Mouse (Mus musculus): ENCODE results near the gene Ensa. TPM values are rescaled to one million over a fixed set of nuclear protein-coding genes. Genes with fewer than 3 reads are reported as not detected.
"Not testable (repeated sequence)": the region's sequence is repeated elsewhere in the genome, so short reads cannot be mapped to it uniquely, and the experiment has no call there.

Gene Ensa
- total and polyA plus RNA-seq, 3 experiments, result 9.0 to 104 (median 82.5) TPM

DNA sequence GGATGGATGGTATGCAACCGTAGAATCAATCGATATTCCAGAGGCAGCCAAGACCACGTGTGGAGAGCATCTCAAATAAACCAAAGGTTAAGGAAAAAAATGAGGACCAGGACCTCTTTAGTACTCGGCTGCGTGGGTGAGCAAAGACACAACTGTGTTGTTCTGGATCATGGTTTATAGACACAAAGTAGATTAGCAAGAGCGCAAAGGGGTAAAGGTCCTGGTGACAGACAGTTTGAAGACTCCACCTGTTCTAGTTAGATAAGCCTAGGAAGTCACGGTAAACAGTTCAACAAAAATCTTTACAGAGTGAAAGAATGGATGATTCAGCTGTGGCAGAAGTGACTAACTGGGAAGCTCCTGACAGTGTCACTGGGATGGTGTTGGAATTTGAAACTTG, 18.3 kb downstream of the Ensa start:
- DNase-seq, result no peak

DNA sequence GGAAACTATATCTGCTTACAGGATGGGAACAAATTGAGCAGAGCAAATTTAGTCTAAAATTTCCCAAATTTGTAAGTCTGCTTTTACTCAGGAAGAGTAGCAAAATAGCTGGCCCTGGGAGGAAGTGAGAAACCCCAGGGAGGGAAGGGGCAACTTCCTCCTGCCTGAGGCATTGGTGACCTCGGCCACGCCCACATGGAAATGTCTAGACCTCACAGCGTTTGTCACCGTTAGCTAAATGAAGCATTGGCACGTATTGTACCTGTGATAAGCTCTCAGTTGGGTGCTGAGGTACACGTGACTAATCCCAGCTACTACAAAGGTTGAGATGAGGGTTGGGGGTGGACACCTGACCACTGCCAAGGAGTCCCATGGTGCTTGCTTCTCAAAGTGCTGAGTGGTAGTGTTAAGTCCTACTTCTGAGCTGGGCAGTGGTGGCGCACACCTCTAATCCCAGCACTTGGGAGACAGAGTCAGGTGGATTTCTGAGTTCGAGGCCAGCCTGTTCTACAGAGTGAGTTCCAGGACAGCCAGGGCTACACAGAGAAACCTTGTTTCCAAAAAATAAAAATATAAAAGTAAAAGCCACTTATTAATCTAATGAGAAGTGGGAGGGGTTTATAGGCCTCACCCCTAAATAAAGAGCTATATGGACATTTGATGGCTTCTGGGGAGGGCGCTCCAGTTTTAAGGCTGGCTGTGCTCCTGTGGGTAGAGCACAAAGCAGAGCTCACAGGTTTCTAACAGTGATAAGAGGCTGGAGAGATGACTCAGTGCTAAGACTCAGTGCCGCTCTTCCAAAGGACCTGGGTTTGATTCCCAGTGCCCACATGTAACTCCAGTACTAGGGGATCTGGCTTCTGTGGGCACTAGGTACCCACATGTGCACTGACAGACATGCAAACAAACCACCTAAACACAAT, 20.8 kb downstream of the Ensa start:
- DNase-seq, result no peak

DNA sequence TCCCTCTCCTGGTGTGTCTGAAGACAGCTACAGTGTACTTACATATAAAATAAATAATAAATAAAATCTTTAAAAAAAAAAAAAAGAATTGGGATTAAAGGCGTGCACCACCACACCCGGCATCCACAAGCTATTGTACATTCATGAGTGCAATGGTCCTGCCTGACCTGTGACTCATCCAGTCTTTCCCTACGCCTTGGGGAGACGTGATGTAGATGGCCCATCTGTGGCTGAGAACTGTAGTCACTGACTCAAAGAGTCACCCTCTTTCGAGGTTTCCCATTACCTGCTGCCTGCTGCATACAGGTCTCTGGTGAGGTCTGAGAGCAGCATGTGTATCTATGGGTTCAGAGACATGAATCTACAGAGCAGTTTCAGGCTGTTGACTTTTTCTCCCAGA, 23.2 kb downstream of the Ensa start:
- no peak for DNase-seq

DNA sequence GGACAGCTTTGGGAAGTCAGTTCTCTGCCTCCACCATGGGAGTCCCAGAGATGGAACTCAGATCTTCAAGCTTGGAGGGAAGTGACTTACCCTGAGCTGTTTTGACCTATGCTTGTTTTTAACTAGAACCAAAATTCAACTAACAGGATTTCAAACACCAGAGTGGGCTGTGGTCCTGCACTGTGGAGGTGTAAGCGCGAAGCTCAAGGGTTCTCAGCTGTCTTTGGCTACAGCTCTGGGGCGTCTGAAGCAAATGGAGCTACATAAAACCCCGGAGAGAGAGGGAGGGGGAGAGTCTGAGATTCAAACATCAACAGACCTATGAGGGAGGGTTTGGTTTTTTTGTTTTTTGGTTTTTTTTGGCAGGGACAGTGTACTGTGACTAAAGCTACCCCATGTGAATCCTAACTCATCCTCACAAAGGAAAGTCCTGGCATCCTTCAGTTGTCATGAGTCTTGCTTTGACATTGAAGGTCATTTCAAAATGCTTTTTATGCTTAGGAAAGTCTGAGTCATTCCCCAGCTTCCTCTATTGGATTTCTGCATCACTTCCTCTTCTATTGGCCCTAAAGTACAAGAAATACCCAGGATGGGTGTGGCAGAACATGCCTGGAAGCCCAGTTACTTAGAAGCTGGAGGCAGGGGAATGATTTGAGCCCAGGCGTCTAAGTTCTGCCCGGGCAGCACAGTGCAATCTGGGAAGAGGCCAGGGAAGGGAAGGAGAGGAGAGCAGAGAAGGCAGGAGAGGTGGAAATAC, 25.7 kb downstream of the Ensa start:
- peak; percentile 74 for DNase-seq

DNA sequence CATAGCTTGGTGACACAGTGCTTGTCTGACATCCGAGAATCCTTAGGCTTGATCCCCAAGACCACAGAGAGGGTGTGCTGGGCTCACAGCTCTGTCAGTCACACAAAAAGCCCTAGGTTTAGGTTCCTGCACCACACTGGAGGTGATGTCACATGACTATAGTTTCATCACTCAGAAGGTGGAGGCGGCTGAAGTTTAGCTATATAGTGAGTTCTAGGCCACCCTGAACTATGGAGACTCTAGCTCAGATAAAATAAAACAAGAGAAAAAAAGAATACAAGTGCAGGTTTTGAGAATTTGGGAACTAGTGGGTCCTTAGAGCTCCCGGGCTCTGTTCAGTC, 26.2 kb downstream of the Ensa start:
- no peak for DNase-seq

DNA sequence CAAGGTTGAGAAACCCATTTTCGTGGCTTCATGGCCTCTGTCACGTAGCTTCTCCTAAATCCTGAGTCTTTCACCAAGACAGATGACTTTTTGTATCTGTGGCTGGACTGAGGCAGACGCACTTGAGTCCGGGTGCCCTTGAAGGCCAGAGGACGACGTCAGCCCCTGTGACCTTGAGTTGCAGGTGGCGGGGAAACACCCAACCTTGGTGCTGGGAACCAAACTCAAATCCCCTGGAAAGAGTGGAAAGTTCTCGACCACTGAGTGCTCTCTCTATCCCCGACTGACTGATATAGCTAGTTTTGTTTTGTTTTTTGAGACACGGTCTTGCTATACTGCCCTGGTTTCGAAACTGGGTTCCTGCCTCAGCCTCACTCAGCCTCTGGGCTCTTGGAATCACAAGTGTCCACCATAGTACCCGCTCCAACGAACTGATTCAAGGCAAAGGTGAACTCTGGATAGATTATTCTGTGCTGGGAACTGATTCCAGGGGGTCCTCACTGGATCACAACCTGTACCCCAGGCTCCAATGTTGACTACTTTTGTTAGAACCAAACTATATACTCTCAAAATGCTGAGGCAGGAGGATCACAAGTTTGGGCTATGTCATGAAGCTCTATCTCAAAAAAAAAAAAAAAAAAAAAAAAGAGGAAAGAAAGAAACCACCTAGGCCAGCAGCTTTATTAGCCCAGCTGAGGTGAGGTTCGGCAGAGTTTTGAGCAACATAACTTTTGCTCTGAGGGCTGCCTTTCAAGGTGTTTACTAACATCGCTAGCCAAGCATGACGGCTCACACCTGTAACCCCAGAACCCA, 26.8 kb downstream of the Ensa start:
- no peak for DNase-seq

DNA sequence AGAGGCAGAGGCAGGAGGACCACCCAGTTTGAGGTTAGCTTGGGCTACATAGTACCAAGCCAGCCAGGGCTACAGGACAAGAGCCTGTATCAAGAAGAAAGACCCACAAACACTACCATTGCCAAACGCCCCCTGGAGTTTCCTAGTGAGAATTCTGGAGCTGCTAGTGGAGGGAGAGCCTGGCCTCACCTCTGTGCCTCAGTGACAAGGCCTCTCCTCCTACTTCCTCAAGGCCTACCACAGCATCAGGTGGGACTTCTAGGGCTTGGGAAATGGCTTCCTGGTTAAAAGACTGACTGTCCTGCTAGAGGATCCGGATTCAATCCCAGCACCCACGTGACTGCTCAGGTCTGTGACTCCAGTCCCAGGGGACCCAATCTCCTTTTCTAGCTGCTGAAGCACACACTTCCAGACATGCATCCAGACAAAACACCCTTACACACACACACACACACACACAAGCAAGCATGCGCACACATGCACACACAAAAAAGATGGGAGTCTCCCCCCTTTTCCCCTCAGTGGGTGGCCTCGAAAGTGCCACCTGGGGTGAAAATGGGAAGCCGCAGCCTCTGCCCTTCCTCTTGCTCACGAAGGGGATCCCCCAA, 27.5 kb downstream of the Ensa start:
- no peak for DNase-seq

DNA sequence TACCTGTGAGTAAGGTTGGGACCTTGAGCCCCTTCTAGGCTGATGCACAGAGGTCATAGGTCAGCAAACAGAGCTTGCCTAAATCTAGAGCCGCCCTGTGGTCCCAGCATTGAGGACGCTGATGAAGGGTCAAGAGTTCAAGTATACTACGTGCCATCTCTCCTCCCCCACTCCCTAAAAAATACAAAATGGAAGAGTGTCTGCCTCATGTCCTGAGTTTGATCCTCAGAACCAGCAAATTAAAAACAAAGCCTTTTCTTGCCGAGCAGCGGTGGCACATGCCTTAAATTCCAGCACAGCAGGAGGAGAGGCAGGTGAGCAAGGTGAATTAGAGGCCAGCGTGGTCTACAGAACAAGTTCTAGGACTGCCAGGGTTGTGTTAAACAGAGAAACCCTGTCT, 28.1 kb downstream of the Ensa start:
- DNase-seq, result no peak

DNA sequence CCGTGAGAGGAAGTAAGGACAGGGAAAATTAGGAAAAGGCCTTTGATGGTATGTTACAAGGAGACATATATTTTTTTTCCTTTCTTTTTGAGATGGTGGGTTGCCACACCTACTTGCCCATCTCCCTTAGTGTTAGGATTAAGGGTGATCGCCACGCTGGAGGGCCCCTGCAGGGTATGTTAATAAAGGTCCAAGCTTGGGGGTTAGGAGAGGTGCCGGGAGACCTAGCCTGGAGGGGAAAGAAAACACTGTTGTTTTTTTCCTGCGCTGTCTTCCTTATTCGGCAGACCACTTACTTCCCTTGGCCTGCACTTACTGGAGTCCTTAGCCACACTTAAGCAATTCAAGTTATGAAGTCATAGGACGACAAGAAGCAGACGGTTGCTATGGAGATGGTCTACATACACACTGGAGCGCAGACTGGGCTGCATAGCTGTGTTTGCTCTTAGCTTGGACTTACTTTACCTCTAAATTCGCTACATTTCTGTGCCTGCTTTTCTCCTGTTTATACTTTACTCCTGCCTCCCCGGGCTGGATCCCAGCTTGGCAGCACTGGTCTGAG, 28.8 kb downstream of the Ensa start:
- DNase-seq, result peak; percentile 42

DNA sequence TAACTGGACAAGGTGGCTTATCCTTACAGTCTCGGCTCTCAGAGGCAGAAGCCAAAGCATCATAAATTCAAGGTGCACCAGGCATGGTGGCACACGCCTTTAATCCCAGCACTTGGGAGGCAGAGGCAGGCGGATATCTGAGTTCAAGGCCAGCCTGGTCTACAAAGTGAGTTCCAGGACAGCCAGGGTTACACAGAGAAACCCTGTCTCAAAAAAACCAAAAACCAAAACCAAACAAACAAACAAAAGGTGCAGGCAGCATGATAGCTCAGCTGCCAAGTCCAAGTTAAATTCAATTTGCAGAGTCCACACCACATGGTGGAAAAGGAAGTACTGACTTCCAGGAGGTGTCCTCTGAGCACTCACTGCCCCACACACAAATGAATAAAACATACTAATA, 29.6 kb downstream of the Ensa start:
- not testable (repeated sequence) for DNase-seq

DNA sequence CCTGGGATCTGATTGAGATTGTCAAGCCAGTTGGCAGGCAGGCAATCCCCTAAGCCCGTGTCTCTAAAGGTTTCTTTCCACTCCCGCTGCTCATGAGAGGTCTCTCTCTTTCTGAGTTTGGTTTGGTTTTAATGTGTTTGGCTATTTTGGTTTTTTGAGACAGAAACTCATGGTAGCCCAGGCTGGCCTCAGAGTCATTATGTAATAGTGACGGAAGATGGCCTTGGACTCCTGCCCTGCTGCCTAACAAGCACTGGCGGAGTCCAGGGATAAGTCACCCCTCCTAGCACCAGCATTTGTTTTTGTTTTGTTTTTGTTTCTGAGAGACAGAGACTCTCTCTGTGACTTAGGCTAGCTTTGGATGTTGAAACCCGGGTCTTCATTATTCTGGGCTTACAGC, 30.6 kb downstream of the Ensa start:
- DNase-seq, result peak; percentile 52

DNA sequence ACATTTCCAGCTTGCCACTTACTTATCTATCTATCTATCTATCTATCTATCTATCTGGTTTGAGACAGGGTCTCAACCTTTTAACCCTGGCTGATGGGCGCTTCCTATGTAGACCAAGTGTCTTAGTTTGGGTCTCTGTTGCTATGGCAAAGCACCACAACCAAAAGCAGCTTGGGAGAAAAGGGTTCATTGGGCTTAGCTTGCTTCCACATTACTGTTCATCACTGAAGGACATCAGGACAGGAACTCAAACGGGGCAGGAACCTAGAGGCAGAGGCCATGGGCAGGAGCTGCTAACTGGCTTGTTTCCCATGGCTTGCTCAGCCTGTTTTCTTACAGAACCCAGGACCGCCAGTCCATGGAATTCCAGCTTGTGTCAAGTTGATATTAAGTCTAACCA, 32.3 kb downstream of the Ensa start:
- DNase-seq, result no peak

DNA sequence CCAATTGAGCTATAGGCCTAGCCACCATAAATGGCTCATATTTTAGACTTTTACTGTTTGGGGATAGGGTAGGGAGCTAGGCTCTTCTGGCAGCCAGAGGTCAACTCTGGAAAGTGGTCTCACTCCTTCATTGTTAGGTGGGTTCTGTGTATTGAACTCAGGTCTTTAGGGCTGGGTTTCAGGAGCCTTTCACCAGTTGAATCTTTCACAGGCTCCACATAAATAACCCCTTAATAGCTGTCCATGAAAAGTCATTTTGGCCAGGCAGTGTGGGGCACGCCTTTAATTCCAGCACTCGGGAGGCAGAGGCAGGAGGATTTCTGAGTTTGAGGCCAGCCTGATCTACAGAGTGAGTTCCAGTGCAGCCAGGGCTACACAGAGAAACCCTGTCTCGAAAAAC, 32.9 kb downstream of the Ensa start:
- no peak for DNase-seq

DNA sequence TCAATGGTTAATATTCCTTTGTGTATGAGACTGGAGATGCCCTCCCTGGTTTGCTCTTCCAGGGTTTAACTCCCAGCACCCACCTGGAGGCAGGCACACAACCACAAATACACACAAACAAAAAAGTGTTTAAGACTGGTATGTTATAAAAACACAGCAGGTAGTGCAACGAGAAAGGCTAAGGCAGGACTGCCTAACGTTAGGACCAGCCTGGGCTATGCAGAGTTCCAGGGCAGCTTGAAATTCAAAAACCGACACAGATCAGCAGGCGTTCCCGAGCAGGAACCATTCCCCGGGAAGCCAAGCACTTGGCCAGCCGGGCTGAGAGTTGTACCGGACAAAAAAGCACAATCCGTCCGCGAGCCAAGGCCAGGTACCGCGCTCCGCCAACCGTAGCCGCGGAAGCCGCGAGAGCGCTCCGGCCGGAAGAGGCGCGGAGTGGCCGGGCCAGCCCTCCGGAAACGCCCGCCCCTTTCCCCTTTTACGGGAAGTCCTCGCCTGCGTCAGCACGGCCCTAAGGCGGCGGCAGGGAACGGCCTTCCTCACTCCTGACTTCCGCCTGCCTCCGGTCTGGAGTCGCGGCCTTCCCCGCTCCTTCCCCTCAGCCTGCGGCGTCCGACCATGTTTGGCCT, 33.6 kb downstream of the Ensa start, which contains the start of gene Mcl1:
Mcl1 (plus strand) TSS at position 553 of the 632 bp plus-strand sequence.
- peak; percentile 97 for DNase-seq

DNA sequence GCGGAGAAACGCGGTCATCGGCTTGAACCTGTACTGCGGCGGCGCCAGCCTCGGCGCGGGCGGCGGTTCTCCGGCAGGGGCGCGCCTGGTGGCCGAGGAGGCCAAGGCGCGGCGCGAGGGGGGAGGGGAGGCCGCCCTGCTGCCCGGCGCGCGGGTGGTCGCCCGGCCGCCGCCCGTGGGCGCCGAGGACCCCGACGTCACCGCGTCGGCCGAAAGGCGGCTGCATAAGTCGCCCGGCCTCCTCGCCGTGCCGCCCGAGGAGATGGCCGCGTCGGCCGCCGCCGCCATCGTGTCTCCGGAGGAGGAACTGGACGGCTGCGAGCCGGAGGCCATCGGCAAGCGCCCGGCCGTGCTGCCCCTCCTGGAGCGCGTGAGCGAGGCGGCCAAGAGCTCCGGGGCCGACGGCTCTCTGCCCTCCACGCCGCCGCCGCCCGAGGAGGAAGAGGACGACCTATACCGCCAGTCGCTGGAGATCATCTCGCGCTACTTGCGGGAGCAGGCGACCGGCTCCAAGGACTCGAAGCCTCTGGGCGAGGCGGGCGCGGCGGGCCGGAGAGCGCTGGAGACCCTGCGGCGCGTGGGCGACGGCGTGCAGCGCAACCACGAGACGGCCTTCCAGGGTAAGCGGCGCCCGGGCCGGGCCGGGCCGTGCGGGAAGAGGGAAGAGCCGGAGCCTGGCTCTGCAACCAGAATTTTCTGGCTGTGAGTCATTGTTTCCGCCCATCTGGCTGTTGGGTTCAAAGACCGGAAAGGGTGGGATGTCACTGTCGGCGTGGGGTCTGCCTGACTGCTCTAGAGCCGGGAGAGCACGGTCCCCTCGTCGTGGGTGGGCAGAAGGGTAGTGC, 34.3 kb downstream of the Ensa start:
- peak; percentile 87 for DNase-seq

DNA sequence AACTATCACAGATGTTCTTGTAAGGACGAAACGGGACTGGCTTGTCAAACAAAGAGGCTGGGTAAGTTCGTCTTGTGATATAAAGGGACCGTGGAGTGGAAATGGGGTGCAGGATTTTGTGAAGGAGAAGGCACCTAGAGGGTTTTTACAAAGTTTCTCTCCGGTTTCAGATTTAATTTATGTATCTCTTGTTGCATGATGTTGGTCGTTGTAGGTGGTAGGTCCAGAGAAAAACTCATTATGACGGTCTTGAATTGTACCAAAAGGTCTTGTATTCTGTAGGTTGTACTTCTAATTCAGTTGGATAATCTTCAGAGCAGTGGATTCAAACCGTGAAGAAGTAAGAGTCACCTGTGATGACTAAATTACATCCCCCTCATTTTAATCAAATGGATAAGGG, 35.2 kb downstream of the Ensa start:
- no peak for DNase-seq

DNA sequence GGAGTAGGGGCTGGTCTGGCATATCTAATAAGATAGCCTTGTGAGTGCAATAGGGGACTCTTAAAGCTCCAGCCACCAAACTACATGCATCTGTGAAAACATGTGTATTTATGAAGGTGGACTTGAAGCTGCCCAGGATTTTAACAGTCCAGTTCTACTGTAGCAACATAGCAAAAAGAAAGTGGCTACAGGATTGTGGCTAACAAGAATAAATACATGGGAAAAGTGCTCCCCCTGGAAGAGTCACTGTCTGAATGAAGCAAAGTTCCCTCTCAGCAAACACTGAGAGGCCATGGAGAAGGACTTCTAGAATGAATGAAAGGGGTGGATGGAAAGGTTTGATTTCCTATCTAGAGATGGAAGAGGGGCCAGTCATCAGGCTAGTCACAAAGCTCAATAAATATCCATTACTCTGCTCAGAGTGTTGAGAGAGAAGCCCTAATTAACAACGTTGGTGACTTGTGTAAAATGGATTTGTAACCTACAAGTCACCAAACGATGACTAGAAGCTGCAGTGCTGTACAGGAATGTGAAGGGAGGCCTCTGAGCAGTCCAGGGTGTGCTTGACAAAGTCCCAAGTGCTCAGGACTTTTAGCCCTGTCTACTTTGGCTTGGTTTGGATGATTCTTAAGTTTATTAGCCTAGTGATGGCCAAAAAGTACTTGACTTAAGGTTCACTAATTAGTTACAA, 36.1 kb downstream of the Ensa start:
- peak; percentile 36 for DNase-seq

DNA sequence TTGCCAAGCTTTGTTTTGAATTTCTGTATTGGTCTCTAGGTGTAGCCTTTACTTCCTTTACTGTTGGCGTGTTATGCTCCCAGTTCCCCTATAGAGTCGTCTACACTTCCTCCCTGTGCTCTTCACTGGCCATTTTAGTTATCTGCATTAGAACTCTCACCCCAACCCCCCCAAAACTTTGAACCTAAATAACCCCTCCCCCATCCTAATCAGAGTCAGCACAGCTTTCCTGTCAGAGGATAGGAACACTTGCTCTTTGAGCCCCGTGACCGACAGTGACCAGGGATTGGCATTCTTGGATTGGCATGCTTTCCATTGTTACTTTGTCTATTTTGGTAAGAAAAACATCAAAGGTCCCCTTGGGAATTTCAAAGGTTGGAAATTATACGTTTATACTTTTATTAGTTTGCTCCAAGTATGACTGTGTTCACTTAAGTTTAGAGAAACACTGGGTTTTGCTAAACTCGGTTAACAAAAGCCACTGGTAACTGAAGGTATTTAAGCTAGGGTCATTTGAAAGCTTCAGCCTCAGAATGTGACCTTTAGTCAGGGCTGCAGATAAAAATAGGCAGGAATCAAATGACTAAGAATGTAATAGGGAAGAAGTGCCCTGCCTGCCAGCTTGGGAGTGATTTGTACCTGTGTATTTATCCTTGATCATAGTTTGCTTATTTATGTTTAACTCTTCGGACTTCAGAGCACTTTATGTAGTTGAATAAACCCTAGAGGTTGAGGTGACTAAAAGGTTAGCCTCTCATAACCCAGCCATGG, 37.3 kb downstream of the Ensa start:
- DNase-seq, result peak; percentile 66

Data from adrenal gland, adult 2 months (tissue).